Mouse (Mus musculus) forebrain, embryonic 13.5 days (tissue): ENCODE measurements around the gene Zfp40. TPM values are rescaled to one million over a fixed set of nuclear protein-coding genes. Genes with fewer than 3 reads are reported as not detected.
"Not testable (repeated sequence)": the region's sequence is repeated elsewhere in the genome, so short reads cannot be mapped to it uniquely, and the experiment has no call there.

Experiments
- ATAC-seq: fragments of 200-750 bp; cut with Nextera tagmentation; 2 replicates; pipeline ENCODE4 v1.8.0; 2017
- H3K27ac ChIP-seq: fragments of 300-500 bp; sonication (generic); 2 replicates; pipeline ENCODE4 v1.5.1; 2015; ENCODE audit warnings: inconsistent platforms, mild to moderate bottlenecking, moderate library complexity
- H3K27me3 ChIP-seq: fragments of 300-500 bp; sonication (generic); 2 replicates; pipeline ENCODE4 v1.6.1; 2015; ENCODE audit warnings: mild to moderate bottlenecking, inconsistent platforms
- H3K36me3 ChIP-seq: fragments of 300-500 bp; sonication (generic); 2 replicates; pipeline ENCODE4 v1.6.1; 2015; ENCODE audit warnings: mild to moderate bottlenecking, inconsistent platforms; ENCODE audit not compliant: poor library complexity, severe bottlenecking
- H3K4me1 ChIP-seq: fragments of 300-500 bp; sonication (generic); 2 replicates; pipeline ENCODE4 v1.6.1; 2015; ENCODE audit warnings: inconsistent platforms
- H3K4me2 ChIP-seq: fragments of 300-500 bp; sonication (generic); 2 replicates; pipeline ENCODE4 v1.6.1; 2015; ENCODE audit warnings: inconsistent platforms, mild to moderate bottlenecking, moderate library complexity
- H3K4me3 ChIP-seq: fragments of 300-500 bp; sonication (generic); 2 replicates; pipeline ENCODE4 v1.5.1; 2015; ENCODE audit warnings: mild to moderate bottlenecking, inconsistent platforms
- H3K9ac ChIP-seq: fragments of 300-500 bp; sonication (generic); 2 replicates; pipeline ENCODE4 v1.6.1; 2015; ENCODE audit warnings: mild to moderate bottlenecking, inconsistent platforms
- H3K9me3 ChIP-seq: fragments of 300-500 bp; sonication (generic); replicated peaks from 2 replicates; pipeline ENCODE4 v1.6.1; 2016; ENCODE audit warnings: inconsistent platforms
- WGBS: fragments of 180-500 bp; shearing (Covaris S2); methylation state at CpG from one replicate; pipeline ENCODE4 v1.1.7; 2015; 5-methylcytosine and 5-hydroxymethylcytosine counted together
- polyA plus RNA-seq: library from polyadenylated mRNA; unstranded; fragments of >200 nt; fragmentation: Nextera tagmentation; extraction: Ambion mirVana; gene quantifications from 2 replicates; pipeline ENCODE4 v1.2.1, GENCODE M21; 2015

Zfp40 gene
- polyA plus RNA-seq = 23.5 and 24.7 TPM in 2 replicates

GRCm38 (mm10) chr17:23192453-23193379, at the start of gene Zfp40:
TSS of gene Zfp40 (minus strand) at chr17:23193252.
- WGBS = 4% methylated on average over 27 of the region's 27 CpGs
- Histone ChIP-seq H3K36me3 (peaks cover 10% of the 10 kb centered on the region), H3K4me3 (peak within 1 kb of the TSS; percentile 80), H3K4me2 (peak within 1 kb of the TSS; percentile 73), H3K4me1 (peaks cover 15% of the 10 kb centered on the region), H3K9ac (peak within 1 kb of the TSS; percentile 82), H3K27ac (peak within 1 kb of the TSS; percentile 69), H3K27me3 (no peaks in the 10 kb centered on the region), H3K9me3 (no peaks in the 10 kb centered on the region)
- peak; percentile 100 for ATAC-seq

GRCm38 (mm10) chr17:23218320-23218719, 25.3 kb upstream of the Zfp40 start:
- H3K9me3 ChIP-seq = peaks cover 5% of the 10 kb centered on the region
- no peak overlapping the region for H3K9ac ChIP-seq
- H3K27ac ChIP-seq = no peak overlapping the region
- no peak overlapping the region for H3K4me2 ChIP-seq
- H3K4me3 ChIP-seq = no peak overlapping the region
- no peaks in the 10 kb centered on the region for H3K4me1 ChIP-seq
- no peak for ATAC-seq
- 79% methylated on average over 2 of the region's 2 CpGs for WGBS
- no peaks in the 10 kb centered on the region for H3K36me3 ChIP-seq
- H3K27me3 ChIP-seq = no peaks in the 10 kb centered on the region

GRCm38 (mm10) chr17:23199856-23200255, 6.8 kb upstream of the Zfp40 start:
- not testable (repeated sequence) for H3K27ac ChIP-seq, H3K27me3 ChIP-seq, H3K9ac ChIP-seq, H3K9me3 ChIP-seq, H3K4me3 ChIP-seq, H3K4me1 ChIP-seq, H3K4me2 ChIP-seq, H3K36me3 ChIP-seq, ATAC-seq
- WGBS = 0% methylated on average over 1 of the region's 1 CpGs

GRCm38 (mm10) chr17:23193441-23193840, 389 bp upstream of the Zfp40 start:
- H3K4me2 ChIP-seq = peak overlapping the region; percentile 73
- ATAC-seq = peak; percentile 95
- 0 out of 2 replicates have a peak, but pooled peaks cover 6% of the 10 kb centered on the region for H3K36me3 ChIP-seq
- H3K9me3 ChIP-seq = no peaks in the 10 kb centered on the region
- no peak overlapping the region for H3K27ac ChIP-seq
- H3K27me3 ChIP-seq = no peaks in the 10 kb centered on the region
- H3K9ac ChIP-seq = peak overlapping the region; percentile 67
- H3K4me1 ChIP-seq = peaks cover 15% of the 10 kb centered on the region
- WGBS = under 1% methylated on average over 11 of the region's 11 CpGs
- peak overlapping the region; percentile 80 for H3K4me3 ChIP-seq

- H3K9ac ChIP-seq = no peak overlapping the region
- no peak overlapping the region for H3K4me2 ChIP-seq
- H3K9me3 ChIP-seq = no peaks in the 10 kb centered on the region
- no peaks in the 10 kb centered on the region for H3K27me3 ChIP-seq
- H3K36me3 ChIP-seq = peaks cover 41% of the 10 kb centered on the region
- 92% methylated on average over 2 of the region's 2 CpGs for WGBS
- H3K27ac ChIP-seq = no peak overlapping the region
- H3K4me1 ChIP-seq = peaks cover 15% of the 10 kb centered on the region
- H3K4me3 ChIP-seq = no peak overlapping the region
- no peak for ATAC-seq
These were observed 5.4 kb downstream of the Zfp40 start for GRCm38 (mm10) chr17:23187680-23188079.

Other genes with a start within 250 kb of the Zfp40 start
- not detected in 2 replicates for gene Vmn2r-ps130, start 132.1 kb downstream of the Zfp40 start, polyA plus RNA-seq
- not detected in 2 replicates for gene Vmn2r114, start 119.3 kb upstream of the Zfp40 start, polyA plus RNA-seq
- not detected in 2 replicates for gene Vmn2r115, start 150.5 kb upstream of the Zfp40 start, polyA plus RNA-seq
- not detected in 2 replicates for gene Vmn2r116, start 191.4 kb upstream of the Zfp40 start, polyA plus RNA-seq